Mouse (Mus musculus): Measurements from ENCODE around the gene Mrm2. TPM values are rescaled to one million over a fixed set of nuclear protein-coding genes. Genes with fewer than 3 reads are reported as not detected.
A peak's percentile ranks its signal among the peaks of the same experiment; 100 is the strongest.

Gene Mrm2
- polyA plus RNA-seq, 1 experiment from 2014 or later, result 21.3 TPM

DNA sequence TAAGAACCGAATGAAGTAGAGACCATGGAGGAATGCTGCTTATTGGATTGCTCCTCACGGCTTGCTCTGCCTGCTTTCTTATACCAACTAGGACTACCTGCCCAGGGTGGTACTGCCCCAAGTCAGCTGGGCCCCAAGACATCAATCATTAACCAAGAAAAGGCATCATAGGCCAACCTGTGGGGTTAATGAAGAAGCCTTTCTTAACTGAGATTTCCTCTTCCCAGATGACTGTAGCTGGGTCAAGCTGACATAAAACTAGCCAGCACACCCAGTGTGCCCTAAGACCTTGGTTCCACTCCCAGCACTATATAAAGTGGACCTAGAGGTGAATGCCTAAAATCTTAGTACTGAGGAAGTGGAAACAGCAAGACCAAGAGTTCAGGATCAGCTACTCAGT is 42.5 kb downstream of the Mrm2 start:
- no peak overlapping the region for H3K27ac ChIP-seq (ENCODE audit: low read length)

DNA sequence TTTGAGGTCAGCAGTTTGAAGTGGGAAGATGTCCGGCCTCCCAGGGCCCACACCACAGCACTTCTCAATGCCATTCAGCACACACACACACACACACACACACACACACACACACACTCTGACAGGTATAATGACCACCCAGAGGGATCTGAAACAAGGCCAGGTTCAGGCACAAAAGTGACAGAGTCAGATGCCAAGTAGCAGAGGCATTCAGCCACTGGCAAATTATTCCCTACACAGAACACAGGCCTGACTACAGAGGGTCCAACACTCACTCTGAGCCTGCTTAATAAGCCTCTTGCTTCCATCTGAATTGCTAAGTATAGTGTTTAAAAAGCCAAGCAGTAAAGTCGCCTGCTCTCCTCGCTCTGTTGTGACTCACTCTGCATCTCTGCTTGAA is 43.4 kb downstream of the Mrm2 start:
- ATAC-seq, result no peak
- WGBS, result 73% methylated on average over 3 of the region's 3 CpGs

More for the DNA sequence above, 42.5 kb downstream of the Mrm2 start:
- H3K36me3 ChIP-seq (ENCODE audit: control insufficient read depth, insufficient read depth, low read length), result peaks cover 3% of the 10 kb centered on the region; the same call in 1 of the 2 replicates
- H3K27me3 ChIP-seq (ENCODE audit: control insufficient read depth, insufficient read depth, low read depth, low read length), result no peaks in the 10 kb centered on the region
- H3K9ac ChIP-seq (ENCODE audit: low read depth, low read length), result no peak overlapping the region
- no peaks in the 10 kb centered on the region for H3K4me1 ChIP-seq (ENCODE audit: control insufficient read depth, insufficient read depth, low read length)
- no peak overlapping the region for H3K4me3 ChIP-seq (ENCODE audit: low read depth, low read length)
- no peak overlapping the region for H3K4me2 ChIP-seq (ENCODE audit: low read length)
- H3K9me3 ChIP-seq (replicated peaks; ENCODE audit: control insufficient read depth, low read length, poor library complexity, severe bottlenecking), result no peaks in the 10 kb centered on the region
- no peak for ATAC-seq
- 100% methylated on average over 2 of the region's 2 CpGs for WGBS

DNA sequence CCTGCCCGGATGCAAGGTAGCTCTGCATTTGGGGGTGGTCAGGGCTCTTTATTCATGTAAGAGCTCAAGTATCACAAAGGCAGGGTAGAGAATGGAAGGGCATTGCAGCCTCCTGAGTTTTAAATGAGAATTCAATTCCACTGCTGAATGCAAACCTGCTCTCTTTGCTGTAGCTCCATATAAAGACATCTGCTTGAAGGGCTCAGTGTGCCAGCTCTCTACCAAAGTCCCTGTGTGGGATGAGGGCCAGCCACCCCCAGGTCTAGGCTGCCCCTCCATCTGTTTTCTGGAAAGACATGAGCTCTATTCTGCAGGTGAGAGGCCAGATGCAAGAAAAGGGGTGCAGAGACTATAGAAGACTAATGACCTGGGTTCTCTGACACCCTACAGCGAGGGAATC is 46.9 kb downstream of the Mrm2 start:
- ATAC-seq, result no peak
- H3K4me2 ChIP-seq (ENCODE audit: low read length), result no peak overlapping the region
- 91% methylated on average over 2 of the region's 2 CpGs for WGBS

More for the DNA sequence above, 43.4 kb downstream of the Mrm2 start:
- Histone ChIP-seq H3K9ac (ENCODE audit: low read depth, low read length) (no peak overlapping the region), H3K27me3 (ENCODE audit: control insufficient read depth, insufficient read depth, low read depth, low read length) (no peaks in the 10 kb centered on the region), H3K36me3 (ENCODE audit: control insufficient read depth, insufficient read depth, low read length) (0 out of 2 replicates have a peak, but pooled peaks cover 2% of the 10 kb centered on the region), H3K4me3 (ENCODE audit: low read depth, low read length) (no peak overlapping the region), H3K4me2 (ENCODE audit: low read length) (no peak overlapping the region), H3K4me1 (ENCODE audit: control insufficient read depth, insufficient read depth, low read length) (no peaks in the 10 kb centered on the region), H3K27ac (ENCODE audit: low read length) (no peak overlapping the region), H3K9me3 (replicated peaks; ENCODE audit: control insufficient read depth, low read length, poor library complexity, severe bottlenecking) (no peaks in the 10 kb centered on the region)

DNA sequence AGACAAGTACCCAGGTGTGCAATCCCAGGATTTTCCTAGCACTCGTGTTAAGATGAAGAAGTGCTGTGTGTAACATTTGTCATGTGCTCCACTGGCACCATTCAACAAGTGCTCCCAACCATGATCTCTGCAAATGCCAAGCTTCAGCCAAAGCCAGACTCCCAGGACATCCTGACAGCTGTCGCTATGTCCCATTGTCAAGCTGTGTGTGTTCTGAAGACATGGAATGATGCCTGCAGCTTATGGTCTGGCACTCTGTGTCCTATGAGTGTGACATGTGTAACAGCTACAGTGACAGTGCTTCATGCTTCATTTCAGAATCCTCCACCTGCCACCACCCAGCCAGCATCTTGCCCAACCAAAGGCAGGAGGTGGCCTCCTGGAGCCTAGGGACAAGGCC is 47.7 kb downstream of the Mrm2 start:
- H3K4me2 ChIP-seq (ENCODE audit: low read length), result no peak overlapping the region
- H3K4me1 ChIP-seq (ENCODE audit: control insufficient read depth, insufficient read depth, low read length), result 0 out of 2 replicates have a peak, but pooled peaks cover 3% of the 10 kb centered on the region
- no peak for ATAC-seq
- H3K27me3 ChIP-seq (ENCODE audit: control insufficient read depth, insufficient read depth, low read depth, low read length), result no peaks in the 10 kb centered on the region
- H3K4me3 ChIP-seq (ENCODE audit: low read depth, low read length), result no peak overlapping the region
- no peaks in the 10 kb centered on the region for H3K9me3 ChIP-seq (replicated peaks; ENCODE audit: control insufficient read depth, low read length, poor library complexity, severe bottlenecking)
- H3K27ac ChIP-seq (ENCODE audit: low read length), result no peak overlapping the region
- H3K36me3 ChIP-seq (ENCODE audit: control insufficient read depth, insufficient read depth, low read length), result 0 out of 2 replicates have a peak, but pooled peaks cover 2% of the 10 kb centered on the region
- WGBS, result 88% methylated on average over 2 of the region's 2 CpGs
- H3K9ac ChIP-seq (ENCODE audit: low read depth, low read length), result no peak overlapping the region

More for the DNA sequence above, 46.9 kb downstream of the Mrm2 start:
- Histone ChIP-seq H3K9me3 (replicated peaks; ENCODE audit: control insufficient read depth, low read length, poor library complexity, severe bottlenecking) (no peaks in the 10 kb centered on the region), H3K36me3 (ENCODE audit: control insufficient read depth, insufficient read depth, low read length) (0 out of 2 replicates have a peak, but pooled peaks cover 2% of the 10 kb centered on the region), H3K9ac (ENCODE audit: low read depth, low read length) (no peak overlapping the region), H3K27ac (ENCODE audit: low read length) (no peak overlapping the region), H3K27me3 (ENCODE audit: control insufficient read depth, insufficient read depth, low read depth, low read length) (no peaks in the 10 kb centered on the region), H3K4me1 (ENCODE audit: control insufficient read depth, insufficient read depth, low read length) (0 out of 2 replicates have a peak, but pooled peaks cover 3% of the 10 kb centered on the region), H3K4me3 (ENCODE audit: low read depth, low read length) (no peak overlapping the region)

DNA sequence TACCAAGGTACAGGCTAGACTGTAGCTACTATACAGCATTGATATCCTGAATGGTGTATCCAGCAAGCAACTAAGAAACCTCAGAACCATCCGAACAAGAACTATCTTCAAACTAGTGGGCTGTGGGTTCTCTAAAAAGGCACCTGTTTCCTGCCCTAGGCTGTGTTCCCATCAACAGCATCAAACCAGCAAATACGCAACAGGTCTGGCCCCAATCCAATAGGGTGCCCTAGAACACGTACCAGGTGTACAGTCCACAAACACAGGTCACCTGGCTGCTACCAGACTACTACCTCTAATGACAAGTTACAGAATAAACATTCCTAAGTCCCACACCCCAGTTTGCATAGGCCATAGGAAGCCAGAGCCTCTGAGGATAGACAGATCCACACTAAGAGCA is 48.8 kb downstream of the Mrm2 start:
- Histone ChIP-seq H3K4me1 (ENCODE audit: control insufficient read depth, insufficient read depth, low read length) (0 out of 2 replicates have a peak, but pooled peaks cover 3% of the 10 kb centered on the region), H3K9me3 (replicated peaks; ENCODE audit: control insufficient read depth, low read length, poor library complexity, severe bottlenecking) (no peaks in the 10 kb centered on the region), H3K9ac (ENCODE audit: low read depth, low read length) (no peak overlapping the region), H3K27ac (ENCODE audit: low read length) (no peak overlapping the region), H3K4me2 (ENCODE audit: low read length) (no peak overlapping the region), H3K36me3 (ENCODE audit: control insufficient read depth, insufficient read depth, low read length) (0 out of 2 replicates have a peak, but pooled peaks cover 2% of the 10 kb centered on the region), H3K27me3 (ENCODE audit: control insufficient read depth, insufficient read depth, low read depth, low read length) (no peaks in the 10 kb centered on the region), H3K4me3 (ENCODE audit: low read depth, low read length) (no peak overlapping the region)
- 95% methylated on average over 3 of the region's 3 CpGs for WGBS
- ATAC-seq, result no peak

DNA sequence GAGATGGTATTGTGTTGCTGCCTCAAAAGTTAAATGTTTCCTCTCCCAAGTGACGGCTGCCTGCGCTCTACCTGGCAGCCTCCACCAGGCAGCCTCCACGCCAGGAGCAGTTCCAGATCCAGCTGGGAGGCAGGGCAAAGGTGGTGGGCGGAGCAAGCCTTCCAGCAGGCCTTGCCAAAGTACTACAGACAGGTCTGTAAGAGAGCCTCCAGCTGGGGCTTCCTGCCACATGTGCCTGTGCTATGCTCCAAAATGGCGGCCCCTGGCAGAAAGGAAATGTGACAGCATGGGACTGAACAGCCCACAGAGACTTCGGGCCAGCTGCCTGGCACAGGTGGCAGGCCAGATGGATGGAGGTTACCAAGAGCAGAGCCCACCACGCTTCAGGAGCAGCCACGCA is 49.3 kb downstream of the Mrm2 start:
- Histone ChIP-seq H3K4me3 (ENCODE audit: low read depth, low read length) (no peak overlapping the region), H3K9me3 (replicated peaks; ENCODE audit: control insufficient read depth, low read length, poor library complexity, severe bottlenecking) (no peaks in the 10 kb centered on the region), H3K36me3 (ENCODE audit: control insufficient read depth, insufficient read depth, low read length) (0 out of 2 replicates have a peak, but pooled peaks cover 2% of the 10 kb centered on the region), H3K9ac (ENCODE audit: low read depth, low read length) (no peak overlapping the region), H3K4me1 (ENCODE audit: control insufficient read depth, insufficient read depth, low read length) (0 out of 2 replicates have a peak, but pooled peaks cover 3% of the 10 kb centered on the region), H3K27me3 (ENCODE audit: control insufficient read depth, insufficient read depth, low read depth, low read length) (no peaks in the 10 kb centered on the region), H3K4me2 (ENCODE audit: low read length) (no peak overlapping the region), H3K27ac (ENCODE audit: low read length) (no peak overlapping the region)
- no peak for ATAC-seq
- WGBS, result 76% methylated on average over 8 of the region's 8 CpGs

DNA sequence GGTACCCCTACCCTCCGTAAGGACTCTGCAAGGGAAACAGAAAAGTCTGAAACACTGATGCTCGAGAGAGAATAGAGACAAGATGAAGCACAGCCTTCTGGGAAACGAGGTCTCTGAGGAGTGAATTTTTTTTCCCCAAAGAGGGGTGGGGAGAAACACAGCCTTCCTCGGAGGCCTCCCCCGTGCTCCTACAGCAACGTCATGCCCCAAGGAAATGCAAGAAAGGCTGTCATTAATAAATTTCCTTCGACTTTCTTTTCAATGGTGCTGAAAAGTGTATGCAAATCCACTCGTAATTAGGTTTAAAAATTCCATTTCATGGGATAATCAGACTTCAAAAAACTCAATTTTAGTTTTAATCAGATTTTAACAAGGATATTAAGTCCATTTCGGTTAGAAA is 51.5 kb downstream of the Mrm2 start:
- Histone ChIP-seq H3K36me3 (ENCODE audit: control insufficient read depth, insufficient read depth, low read length) (0 out of 2 replicates have a peak, but pooled peaks cover 2% of the 10 kb centered on the region), H3K4me1 (ENCODE audit: control insufficient read depth, insufficient read depth, low read length) (0 out of 2 replicates have a peak, but pooled peaks cover 3% of the 10 kb centered on the region), H3K27ac (ENCODE audit: low read length) (peak overlapping the region; percentile 23; the same call in 1 of the 2 replicates), H3K27me3 (ENCODE audit: control insufficient read depth, insufficient read depth, low read depth, low read length) (no peaks in the 10 kb centered on the region), H3K4me3 (ENCODE audit: low read depth, low read length) (no peak overlapping the region), H3K4me2 (ENCODE audit: low read length) (no peak overlapping the region), H3K9me3 (replicated peaks; ENCODE audit: control insufficient read depth, low read length, poor library complexity, severe bottlenecking) (no peaks in the 10 kb centered on the region), H3K9ac (ENCODE audit: low read depth, low read length) (no peak overlapping the region)
- 50% methylated on average over 9 of the region's 9 CpGs for WGBS
- 0 out of 2 replicates have a peak, but pooled peaks have one; percentile 45 for ATAC-seq

Other genes starting within 250 kb of the Mrm2 start
- gene Mad1l1, start 10.3 kb downstream of the Mrm2 start, polyA plus RNA-seq (2015; fragmentation: Nextera tagmentation; extraction: Ambion mirVana), result 31.2 and 32.0 TPM in 2 replicates
- gene Nudt1, start 10.2 kb downstream of the Mrm2 start, polyA plus RNA-seq (2015; fragmentation: Nextera tagmentation; extraction: Ambion mirVana), result 19.2 and 20.0 TPM in 2 replicates
- 44.7 and 46.4 TPM in 2 replicates for gene Snx8, start 57.4 kb upstream of the Mrm2 start, polyA plus RNA-seq (2015; fragmentation: Nextera tagmentation; extraction: Ambion mirVana)
- gene Eif3b, start 87.4 kb upstream of the Mrm2 start, polyA plus RNA-seq (2015; fragmentation: Nextera tagmentation; extraction: Ambion mirVana), result 60.2 and 61.1 TPM in 2 replicates
- not detected in 2 replicates for gene Gm4869, start 113.7 kb upstream of the Mrm2 start, polyA plus RNA-seq (2015; fragmentation: Nextera tagmentation; extraction: Ambion mirVana)
- gene Chst12, start 173.7 kb upstream of the Mrm2 start, polyA plus RNA-seq (2015; fragmentation: Nextera tagmentation; extraction: Ambion mirVana), result 25.5 and 30.6 TPM in 2 replicates
- 0.43 TPM in 1 of 2 replicates, not detected in the other for gene Grifin, start 233.2 kb upstream of the Mrm2 start, polyA plus RNA-seq (2015; fragmentation: Nextera tagmentation; extraction: Ambion mirVana)